ENCODE assay signal across 9 mouse cellular contexts in the genomic region with DNA sequence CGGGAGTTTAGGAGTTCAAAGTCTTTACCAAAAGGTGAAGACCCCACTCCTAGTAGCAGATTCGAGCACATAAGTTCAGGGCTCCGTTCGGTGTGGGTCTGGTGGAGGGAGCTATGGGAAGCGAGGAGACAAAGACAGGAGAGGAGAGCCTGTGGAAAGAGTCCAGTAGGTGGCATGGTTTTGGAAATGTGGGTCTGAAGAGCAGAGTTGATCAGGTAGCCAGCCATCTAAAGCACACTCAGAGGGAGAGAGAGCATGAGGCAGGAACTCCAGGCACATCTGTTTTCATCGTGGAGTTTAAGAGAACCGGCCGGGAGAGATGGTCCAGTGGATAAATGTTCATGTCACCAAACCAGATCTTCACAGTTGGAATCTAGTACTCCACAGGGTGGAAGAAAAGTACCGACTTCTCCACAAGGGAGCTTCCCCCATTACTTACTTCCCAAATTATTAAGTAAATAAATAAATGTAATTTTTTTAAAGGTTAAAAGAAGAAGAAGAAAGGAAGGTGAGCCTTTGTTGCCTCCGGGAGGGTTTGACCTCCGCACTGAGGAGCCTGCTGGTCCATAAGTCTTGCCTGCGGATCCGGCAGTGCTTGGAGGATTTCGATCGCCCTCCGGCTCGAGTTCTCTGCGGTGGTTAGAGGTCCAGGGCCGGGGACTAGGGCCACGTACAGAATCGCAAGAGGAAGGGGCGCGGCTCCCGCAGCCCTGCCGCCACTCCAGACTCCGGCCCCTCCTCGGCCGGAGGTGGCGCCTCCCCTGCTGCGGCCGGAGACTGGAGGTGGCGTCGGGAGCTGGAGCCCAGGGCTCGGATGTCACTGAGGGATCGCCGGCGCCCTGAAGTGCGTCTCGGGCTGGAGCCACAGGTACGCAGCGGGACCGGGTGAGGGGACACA. TPM values are rescaled to one million over a fixed set of nuclear protein-coding genes. Genes with fewer than 3 reads are reported as not detected.
DNase-seq lines count a peak whose midpoint lies in the region; ATAC-seq and TF ChIP-seq lines count a peak whose summit lies in the region.
"Had no signal": no experiment of that assay in that cellular context is flagged by ENCODE, and none has a peak within 500 bp of the region (broad histone marks: within the 10 kb centered on the region; RNA-seq: fewer than 3 reads in every experiment).

A gene (minus strand): TSS at position 637 of the 898 bp plus-strand sequence.
A gene (plus strand): TSS at position 732 of the 898 bp plus-strand sequence.

- H3K27ac ChIP-seq in kidney, adult 2 months (ENCODE audit: insufficient read depth, low read depth, low read length) = no peak within 1 kb of the TSS
- no peak within 1 kb of the TSS for H3K27ac ChIP-seq in lung, embryonic 14.5 days (ENCODE audit: low read depth)

- TF ChIP-seq POLR2A in kidney, adult 2 months (IDR thresholded peaks at IDR 0.05; ENCODE audit: low read depth, low read length) = no peak

- no peaks in the 10 kb centered on the region for H3K9me3 ChIP-seq in lung, embryonic 14.5 days (ENCODE audit: low read depth, low read length)

- DNase-seq in cerebellum, postnatal 10 days = peak; percentile 63 to 73
- DNase-seq in cerebellum, adult 11 months = no peak
- peak; percentile 76 for DNase-seq in embryo, embryonic 10.5 days (ENCODE audit: low spot score)
- peak; percentile 40 for DNase-seq in heart, adult 8-10 months (ENCODE audit: low spot score)
- DNase-seq in kidney, adult 2 months = peak; percentile 69
- peak; percentile 85 for DNase-seq in lung, embryonic 14.5 days
- peak; percentile 46 for DNase-seq in ovary, postnatal 14 days (ENCODE audit: low spot score)
- DNase-seq in right cerebral cortex, adult 18-20 months = no peak

- H3K4me3 ChIP-seq in kidney, adult 2 months (ENCODE audit: insufficient read depth, low read depth, low read length) = peak within 1 kb of the TSS; percentile 64
- H3K4me3 ChIP-seq in lung, embryonic 14.5 days (ENCODE audit: low read depth, low read length) = peak within 1 kb of the TSS; percentile 54

- peak within 1 kb of the TSS; percentile 89 for H3K4me2 ChIP-seq in lung, embryonic 14.5 days

- 5% methylated on average over 42 of the region's 42 CpGs for WGBS in kidney, adult 2 months
- WGBS in lung, embryonic 14.5 days = 3% methylated on average over 42 of the region's 42 CpGs

- no peaks in the 10 kb centered on the region for H3K27me3 ChIP-seq in kidney, adult 2 months (replicated peaks; ENCODE audit: control insufficient read depth, insufficient read depth, low read length)
- H3K27me3 ChIP-seq in lung, embryonic 14.5 days (ENCODE audit: insufficient read depth, low read length) = peaks cover 12% of the 10 kb centered on the region

- peak; percentile 92 for ATAC-seq in lung, embryonic 14.5 days (ENCODE audit: insufficient read depth)

- no peaks in the 10 kb centered on the region for H3K36me3 ChIP-seq in kidney, adult 2 months (ENCODE audit: control insufficient read depth, insufficient read depth, low read length)
- H3K36me3 ChIP-seq in lung, embryonic 14.5 days (ENCODE audit: insufficient read depth) = no peaks in the 10 kb centered on the region

- H3K9ac ChIP-seq in lung, embryonic 14.5 days = peak within 1 kb of the TSS; percentile 57

- peak; percentile 55 for TF ChIP-seq CTCF in kidney, adult 2 months (conservative IDR thresholded peaks at IDR 0.05; ENCODE audit: insufficient read depth, insufficient read length, low read depth, low read length)
- peak; percentile 60 for TF ChIP-seq CTCF in lung, embryonic 14.5 days (IDR thresholded peaks at IDR 0.05; ENCODE audit: low read depth)

- H3K4me1 ChIP-seq in kidney, adult 2 months (ENCODE audit: control insufficient read depth, insufficient read depth, low read length) = peaks cover 4% of the 10 kb centered on the region; the same call in 1 of the 2 replicates
- no peaks in the 10 kb centered on the region for H3K4me1 ChIP-seq in lung, embryonic 14.5 days (ENCODE audit: insufficient read depth)

RNA-seq across cellular contexts. Expression of the first gene that starts in this region (rescaled TPM):
- not detected for total RNA-seq in heart, adult 8-10 months (2022)
- 0.05 and 0.10 TPM in 2 replicates for polyA plus RNA-seq in kidney, adult 2 months (2012; rRNA removed)
- not detected in 2 replicates for polyA plus RNA-seq in lung, embryonic 14.5 days (2014; fragmentation: Nextera tagmentation; extraction: Ambion mirVana)
- total RNA-seq: CH12.LX had no signal

RNA-seq across cellular contexts. Expression of the second gene that starts in this region (rescaled TPM):
- under 1 TPM; 0.57 to 0.82 (median 0.73) TPM for total RNA-seq in heart, adult 8-10 months (2022)
- 0.88 and 1.2 TPM in 2 replicates for polyA plus RNA-seq in kidney, adult 2 months (2012; rRNA removed)
- 1.9 and 2.4 TPM in 2 replicates for polyA plus RNA-seq in lung, embryonic 14.5 days (2014; fragmentation: Nextera tagmentation; extraction: Ambion mirVana)
- total RNA-seq: CH12.LX had no signal

Comparison
In these comparisons a context has a peak if more than half of its experiments do, and no peak if none do; other contexts are left out.
1. DNase-seq: peak in cerebellum, postnatal 10 days (2 of 2), embryo, embryonic 10.5 days (single experiment), kidney, adult 2 months (single experiment), lung, embryonic 14.5 days (single experiment) and ovary, postnatal 14 days (single experiment); none in cerebellum, adult 11 months (single experiment) and right cerebral cortex, adult 18-20 months (single experiment).
2. Peak in DNase-seq in heart, adult 8-10 months; RNA of the genes that start here not detected or under 1 TPM.